ENCODE assay signal across 14 mouse cellular contexts in the genomic region with DNA sequence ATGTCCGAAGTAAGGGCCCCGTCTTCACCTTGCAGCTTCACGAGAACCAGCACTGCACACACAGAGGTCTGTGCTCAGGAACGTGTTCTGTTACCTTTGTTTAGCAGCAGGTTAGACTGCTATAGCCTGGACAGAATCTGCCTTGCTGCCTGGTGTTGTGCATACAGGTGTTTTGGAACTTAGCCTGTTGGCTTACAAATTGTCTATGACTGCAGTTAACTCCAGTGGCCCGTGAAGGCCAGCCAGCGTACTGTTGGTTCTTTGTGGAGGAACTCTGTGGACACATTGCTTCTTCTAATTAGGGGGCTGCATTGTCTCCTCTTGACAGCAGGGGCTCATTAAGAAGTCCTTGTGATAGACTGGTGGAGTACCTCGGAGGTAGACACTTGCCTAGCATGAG.
"Had no signal": no experiment of that assay in that cellular context is flagged by ENCODE, and none has a peak within 500 bp of the region (broad histone marks: within the 10 kb centered on the region; RNA-seq: fewer than 3 reads in every experiment).

No protein-coding gene starts in this region.

- H3K27ac ChIP-seq: intestine, embryonic 15.5 days; limb, embryonic 12.5 days; liver, embryonic 13.5 days; neural tube, embryonic 15.5 days; stomach, embryonic 15.5 days had no signal

- H3K4me3 ChIP-seq: intestine, embryonic 15.5 days; limb, embryonic 12.5 days; liver, embryonic 13.5 days; myocyte; neural tube, embryonic 15.5 days; stomach, embryonic 15.5 days had no signal

- H3K36me3 ChIP-seq: intestine, embryonic 15.5 days; limb, embryonic 12.5 days; liver, embryonic 13.5 days; neural tube, embryonic 15.5 days; stomach, embryonic 15.5 days had no signal

- H3K4me1 ChIP-seq: liver, embryonic 13.5 days had no signal

- DNase-seq: layer of hippocampus, postnatal 36 days; liver; liver, embryonic 13.5 days; liver, postnatal 0 days; lung, postnatal 36 days; midbrain, embryonic 14.5 days; right cerebral cortex, postnatal 14 days; thymus, adult 2 months; thymus, postnatal 36 days had no signal

- H3K9me3 ChIP-seq: intestine, embryonic 15.5 days; limb, embryonic 12.5 days; liver, embryonic 13.5 days; neural tube, embryonic 15.5 days; stomach, embryonic 15.5 days had no signal
